Comparison of ENCODE assay signal across 9 mouse cellular contexts in the genomic region with DNA sequence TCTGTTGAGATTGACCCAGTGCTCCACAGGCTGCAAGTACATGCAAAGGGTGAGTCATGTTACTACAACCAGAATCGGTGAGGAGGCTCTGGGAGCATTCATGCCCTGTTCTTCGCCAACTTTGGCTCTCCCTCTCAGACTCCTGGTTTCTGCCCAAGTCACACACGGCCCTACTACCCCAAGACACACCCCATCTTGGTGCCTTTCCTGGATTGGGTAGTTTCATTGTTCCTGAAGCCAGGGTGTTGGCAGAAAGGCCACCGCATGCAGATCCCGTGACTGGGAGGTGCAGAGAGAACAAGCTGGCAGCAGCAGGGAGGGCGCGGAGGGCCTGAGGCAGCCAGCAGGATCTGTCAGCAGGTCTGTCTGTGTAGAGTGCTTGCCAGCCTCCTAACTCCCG.
DNase-seq lines count a peak whose midpoint lies in the region; ATAC-seq and TF ChIP-seq lines count a peak whose summit lies in the region.
"Had no signal": no experiment of that assay in that cellular context is flagged by ENCODE, and none has a peak within 500 bp of the region (broad histone marks: within the 10 kb centered on the region; RNA-seq: fewer than 3 reads in every experiment).

No protein-coding gene starts in this region.

- no peak for ATAC-seq in kidney, embryonic 14.5 days (ENCODE audit: low FRiP score, low TSS enrichment)

- no peak overlapping the region for H3K27ac ChIP-seq in kidney, embryonic 14.5 days (ENCODE audit: low read depth, low read length)
- H3K27ac ChIP-seq in thymus, adult 2 months (ENCODE audit: control insufficient read depth, insufficient read depth, low read length): no peak overlapping the region
- H3K27ac ChIP-seq: liver, embryonic 13.5 days had no signal

- no peaks in the 10 kb centered on the region for H3K36me3 ChIP-seq in kidney, embryonic 14.5 days (ENCODE audit: control insufficient read depth, insufficient read depth, low read length)
- no peaks in the 10 kb centered on the region for H3K36me3 ChIP-seq in thymus, adult 2 months (ENCODE audit: control insufficient read depth, insufficient read depth, low read length)
- H3K36me3 ChIP-seq: liver, embryonic 13.5 days had no signal

- H3K9me3 ChIP-seq in kidney, embryonic 14.5 days (ENCODE audit: control insufficient read depth, low read length): peaks cover 3% of the 10 kb centered on the region; the same call in 1 of the 2 replicates
- H3K9me3 ChIP-seq: liver, embryonic 13.5 days had no signal

- H3K4me2 ChIP-seq in kidney, embryonic 14.5 days (replicated peaks; ENCODE audit: low read depth, low read length): no peak overlapping the region
- H3K4me2 ChIP-seq: liver, embryonic 13.5 days had no signal

- no peak overlapping the region for H3K9ac ChIP-seq in kidney, embryonic 14.5 days (ENCODE audit: low read depth, low read length)
- H3K9ac ChIP-seq: liver, embryonic 13.5 days had no signal

- no peak for TF ChIP-seq CTCF in thymus, adult 2 months (IDR thresholded peaks at IDR 0.05; ENCODE audit: borderline replicate concordance, control insufficient read depth, extremely low read depth, insufficient read depth, low read length, poor library complexity)

- H3K4me1 ChIP-seq in kidney, embryonic 14.5 days (ENCODE audit: control insufficient read depth, insufficient read depth, low read length): 0 out of 2 replicates have a peak, but pooled peaks cover 4% of the 10 kb centered on the region
- peaks cover 11% of the 10 kb centered on the region for H3K4me1 ChIP-seq in thymus, adult 2 months (replicated peaks; ENCODE audit: control insufficient read depth, insufficient read depth, low read length)
- H3K4me1 ChIP-seq: liver, embryonic 13.5 days had no signal

- TF ChIP-seq POLR2A in thymus, adult 2 months (IDR thresholded peaks at IDR 0.05; ENCODE audit: control insufficient read depth, extremely low read depth, insufficient read depth, low read length, poor library complexity): no peak

- no peaks in the 10 kb centered on the region for H3K27me3 ChIP-seq in kidney, embryonic 14.5 days (ENCODE audit: control insufficient read depth, insufficient read depth, low read length)
- H3K27me3 ChIP-seq in thymus, adult 2 months (ENCODE audit: control insufficient read depth, insufficient read depth, low read length): no peaks in the 10 kb centered on the region
- H3K27me3 ChIP-seq: liver, embryonic 13.5 days had no signal

- no peak overlapping the region for H3K4me3 ChIP-seq in kidney, embryonic 14.5 days (ENCODE audit: low read length)
- no peak overlapping the region for H3K4me3 ChIP-seq in thymus, adult 2 months (ENCODE audit: control insufficient read depth, insufficient read depth, low read length)
- H3K4me3 ChIP-seq: liver, embryonic 13.5 days had no signal

- DNase-seq in kidney, adult 8-10 months: peak; percentile 40 to 68
- DNase-seq in ZHBTc4 (ENCODE audit: low read depth, low spot score): peak; percentile 51
- DNase-seq in heart, adult 11 months: peak; percentile 99
- peak; percentile 65 for DNase-seq in large intestine, adult 2 months (ENCODE audit: low read depth, low spot score)
- no peak for DNase-seq in right cerebral cortex, postnatal 4 days
- no peak for DNase-seq in thymus, postnatal 4 days
- no peak for DNase-seq in thymus, adult 2 months
- DNase-seq: liver, embryonic 13.5 days had no signal

- 93% methylated on average over 8 of the region's 8 CpGs for WGBS in kidney, embryonic 14.5 days
- WGBS in large intestine, adult 2 months: 24% methylated on average over 8 of the region's 8 CpGs
- WGBS in thymus, adult 2 months: 90% methylated on average over 8 of the region's 8 CpGs

Comparison
In these comparisons a context has a peak if more than half of its experiments do, and no peak if none do; other contexts are left out.
1. DNase-seq: peak in kidney, adult 8-10 months (2 of 2), ZHBTc4 (single experiment), heart, adult 11 months (single experiment) and large intestine, adult 2 months (single experiment); none in right cerebral cortex, postnatal 4 days (single experiment), thymus, postnatal 4 days (single experiment) and thymus, adult 2 months (single experiment).